Mouse (Mus musculus): ENCODE data around the gene Slc35d2. TPM values are rescaled to one million over a fixed set of nuclear protein-coding genes. Genes with fewer than 3 reads are reported as not detected.

Gene Slc35d2
- polyA plus RNA-seq, 1 experiment = 2.5 TPM

DNA sequence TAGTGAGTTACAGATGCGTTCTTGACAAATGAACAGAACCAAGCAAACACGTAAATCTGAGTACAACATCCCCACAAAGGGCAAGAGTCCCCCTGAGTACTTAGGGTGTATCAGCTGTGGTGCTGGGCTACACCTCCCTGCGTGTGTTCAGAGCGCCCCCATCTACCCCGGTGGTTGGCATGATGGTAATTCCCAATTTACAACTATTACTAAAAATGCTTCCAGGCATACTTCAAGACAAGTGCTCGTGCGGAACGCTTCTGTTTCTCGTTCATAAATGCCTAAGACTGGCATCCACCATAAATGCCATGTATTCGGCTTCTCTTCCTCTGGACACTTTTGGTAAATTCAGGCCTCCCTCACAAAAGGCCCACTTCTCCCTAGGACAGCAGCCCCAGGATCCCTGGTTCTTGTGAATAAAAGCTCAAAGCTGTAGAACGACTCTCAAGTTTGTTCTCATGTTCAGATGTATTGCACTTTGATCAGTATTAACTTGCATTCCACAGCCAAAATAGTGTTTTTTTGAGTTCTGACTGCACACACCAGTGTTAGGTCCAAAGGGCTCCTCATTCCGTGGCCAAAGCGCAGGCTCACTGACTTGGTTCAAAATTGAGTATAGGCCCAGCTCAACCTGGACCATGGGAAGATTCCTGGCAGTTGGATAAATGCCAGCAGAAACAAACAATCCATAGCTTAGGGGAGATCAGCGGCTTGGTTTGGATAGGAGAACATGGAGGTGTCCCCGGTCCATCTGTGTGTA lies 628 bp upstream of the Slc35d2 start:
- H3K4me3 ChIP-seq = peak overlapping the region; percentile 50
- no peak overlapping the region for H3ac ChIP-seq (ENCODE audit: control insufficient read depth, insufficient read length)

DNA sequence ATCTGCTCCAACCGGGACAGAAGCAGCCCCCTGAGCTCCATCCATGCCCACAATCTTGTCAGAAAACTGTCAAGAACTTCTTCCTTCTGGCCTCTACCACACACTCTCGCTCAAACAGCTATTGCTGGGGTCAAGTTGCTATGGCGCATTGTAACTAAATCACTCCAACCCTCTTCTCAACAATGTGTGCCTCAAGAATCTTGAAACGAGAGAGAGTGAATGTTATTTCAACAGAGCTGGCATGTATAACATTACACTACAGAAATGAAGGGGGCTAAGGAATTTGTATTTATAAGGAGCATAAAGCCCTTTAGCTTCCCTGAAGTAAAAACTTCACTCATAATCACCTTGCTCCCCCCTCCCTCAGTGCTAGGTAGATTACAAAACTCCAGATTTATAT lies 2.9 kb downstream of the Slc35d2 start:
- no peak for TF ChIP-seq MYOG (IDR thresholded peaks at IDR 0.05; ENCODE audit: control insufficient read depth in 1 of 3, insufficient read depth in 1 of 3, insufficient read length in 2 of 3, low read depth in 2 of 3)
- TF ChIP-seq USF1 (IDR thresholded peaks at IDR 0.05; ENCODE audit: low read depth) = no peak
- no peak for TF ChIP-seq SRF (IDR thresholded peaks at IDR 0.05; ENCODE audit: control insufficient read depth, insufficient read length, low read depth)
- no peak for TF ChIP-seq MYOD1 (IDR thresholded peaks at IDR 0.05; ENCODE audit: control insufficient read depth in 1 of 3, insufficient read length in 2 of 3, low read depth in 2 of 3)
- no peak for TF ChIP-seq CEBPB (IDR thresholded peaks at IDR 0.05; ENCODE audit: insufficient read depth, poor library complexity, severe bottlenecking)
- TF ChIP-seq TCF12 (IDR thresholded peaks at IDR 0.05; ENCODE audit: insufficient read depth, poor library complexity, severe bottlenecking) = no peak
- no peak for TF ChIP-seq E2F4 (IDR thresholded peaks at IDR 0.05; ENCODE audit: insufficient read depth)
- TF ChIP-seq TCF3 (IDR thresholded peaks at IDR 0.05; ENCODE audit: insufficient read length, low read depth) = no peak
- Histone ChIP-seq H3K79me2 (ENCODE audit: control insufficient read depth, insufficient read depth) (no peaks in the 10 kb centered on the region), H3K4me2 (ENCODE audit: low read depth) (no peak overlapping the region), H3K4me3 (no peak overlapping the region), H3ac (ENCODE audit: control insufficient read depth, insufficient read length) (no peak overlapping the region), H3K36me3 (ENCODE audit: control insufficient read depth, insufficient read depth) (no peaks in the 10 kb centered on the region), H3K27me3 (ENCODE audit: control insufficient read depth, insufficient read depth, insufficient read length) (no peaks in the 10 kb centered on the region)

More for the DNA sequence above, 628 bp upstream of the Slc35d2 start:
- TF ChIP-seq MYOG (IDR thresholded peaks at IDR 0.05; ENCODE audit: control insufficient read depth in 1 of 3, insufficient read depth in 1 of 3, insufficient read length in 2 of 3, low read depth in 2 of 3) = no peak
- TF ChIP-seq MAX (IDR thresholded peaks at IDR 0.05; ENCODE audit: low read depth) = no peak
- TF ChIP-seq TCF12 (IDR thresholded peaks at IDR 0.05; ENCODE audit: insufficient read depth, poor library complexity, severe bottlenecking) = no peak
- no peak for TF ChIP-seq POLR2A (IDR thresholded peaks at IDR 0.05; ENCODE audit: insufficient read length, low read depth)
- TF ChIP-seq POLR2AphosphoS2 (IDR thresholded peaks at IDR 0.05; ENCODE audit: insufficient read length, low read depth) = no peak
- no peak for TF ChIP-seq E2F4 (IDR thresholded peaks at IDR 0.05; ENCODE audit: insufficient read depth)
- TF ChIP-seq REST (IDR thresholded peaks at IDR 0.05; ENCODE audit: insufficient read depth, insufficient read length) = no peak
- TF ChIP-seq USF1 (IDR thresholded peaks at IDR 0.05; ENCODE audit: low read depth) = no peak
- peak overlapping the region; percentile 85 for H3K4me2 ChIP-seq (ENCODE audit: low read depth)
- no peaks in the 10 kb centered on the region for H3K27me3 ChIP-seq (ENCODE audit: control insufficient read depth, insufficient read depth, insufficient read length)
- no peaks in the 10 kb centered on the region for H3K79me2 ChIP-seq (ENCODE audit: control insufficient read depth, insufficient read depth)
- H3K36me3 ChIP-seq (ENCODE audit: control insufficient read depth, insufficient read depth) = no peaks in the 10 kb centered on the region

- H3K79me2 ChIP-seq (ENCODE audit: control insufficient read depth, insufficient read depth) = no peaks in the 10 kb centered on the region
- no peaks in the 10 kb centered on the region for H3K36me3 ChIP-seq (ENCODE audit: control insufficient read depth, insufficient read depth)
- H3K4me3 ChIP-seq = no peak overlapping the region
- TF ChIP-seq SRF (IDR thresholded peaks at IDR 0.05; ENCODE audit: control insufficient read depth, insufficient read length, low read depth) (no peak), REST (IDR thresholded peaks at IDR 0.05; ENCODE audit: insufficient read depth, insufficient read length) (no peak), POLR2AphosphoS2 (IDR thresholded peaks at IDR 0.05; ENCODE audit: insufficient read length, low read depth) (no peak), MYOD1 (IDR thresholded peaks at IDR 0.05; ENCODE audit: control insufficient read depth in 1 of 3, insufficient read length in 2 of 3, low read depth in 2 of 3) (no peak), TCF3 (IDR thresholded peaks at IDR 0.05; ENCODE audit: insufficient read length, low read depth) (no peak), MYOG (IDR thresholded peaks at IDR 0.05; ENCODE audit: control insufficient read depth in 1 of 3, insufficient read depth in 1 of 3, insufficient read length in 2 of 3, low read depth in 2 of 3) (no peak), USF1 (IDR thresholded peaks at IDR 0.05; ENCODE audit: low read depth) (no peak), E2F4 (IDR thresholded peaks at IDR 0.05; ENCODE audit: insufficient read depth) (no peak), MAX (IDR thresholded peaks at IDR 0.05; ENCODE audit: low read depth) (no peak), CEBPB (IDR thresholded peaks at IDR 0.05; ENCODE audit: insufficient read depth, poor library complexity, severe bottlenecking) (no peak), POLR2A (IDR thresholded peaks at IDR 0.05; ENCODE audit: insufficient read length, low read depth) (no peak), TCF12 (IDR thresholded peaks at IDR 0.05; ENCODE audit: insufficient read depth, poor library complexity, severe bottlenecking) (no peak)
- H3K27me3 ChIP-seq (ENCODE audit: control insufficient read depth, insufficient read depth, insufficient read length) = no peaks in the 10 kb centered on the region
- no peak overlapping the region for H3K4me2 ChIP-seq (ENCODE audit: low read depth)
- no peak overlapping the region for H3ac ChIP-seq (ENCODE audit: control insufficient read depth, insufficient read length)
These were observed 4.3 kb downstream of the Slc35d2 start for GRCm38 (mm10) chr13:64124886-64125285.

GRCm38 (mm10) chr13:64123491-64124188 lies 5.5 kb downstream of the Slc35d2 start:
- TF ChIP-seq E2F4 (IDR thresholded peaks at IDR 0.05; ENCODE audit: insufficient read depth) (no peak), MAX (IDR thresholded peaks at IDR 0.05; ENCODE audit: low read depth) (no peak), USF1 (IDR thresholded peaks at IDR 0.05; ENCODE audit: low read depth) (no peak), POLR2A (IDR thresholded peaks at IDR 0.05; ENCODE audit: insufficient read length, low read depth) (no peak), MYOG (IDR thresholded peaks at IDR 0.05; ENCODE audit: control insufficient read depth in 1 of 3, insufficient read depth in 1 of 3, insufficient read length in 2 of 3, low read depth in 2 of 3) (no peak), MYOD1 (IDR thresholded peaks at IDR 0.05; ENCODE audit: control insufficient read depth in 1 of 3, insufficient read length in 2 of 3, low read depth in 2 of 3) (no peak), TCF12 (IDR thresholded peaks at IDR 0.05; ENCODE audit: insufficient read depth, poor library complexity, severe bottlenecking) (no peak), POLR2AphosphoS2 (IDR thresholded peaks at IDR 0.05; ENCODE audit: insufficient read length, low read depth) (no peak), SRF (IDR thresholded peaks at IDR 0.05; ENCODE audit: control insufficient read depth, insufficient read length, low read depth) (no peak), TCF3 (IDR thresholded peaks at IDR 0.05; ENCODE audit: insufficient read length, low read depth) (no peak), REST (IDR thresholded peaks at IDR 0.05; ENCODE audit: insufficient read depth, insufficient read length) (no peak), CEBPB (IDR thresholded peaks at IDR 0.05; ENCODE audit: insufficient read depth, poor library complexity, severe bottlenecking) (no peak)
- Histone ChIP-seq H3K4me3 (no peak overlapping the region), H3K4me2 (ENCODE audit: low read depth) (no peak overlapping the region), H3K27me3 (ENCODE audit: control insufficient read depth, insufficient read depth, insufficient read length) (no peaks in the 10 kb centered on the region), H3ac (ENCODE audit: control insufficient read depth, insufficient read length) (no peak overlapping the region), H3K79me2 (ENCODE audit: control insufficient read depth, insufficient read depth) (no peaks in the 10 kb centered on the region), H3K36me3 (ENCODE audit: control insufficient read depth, insufficient read depth) (no peaks in the 10 kb centered on the region)

Data from myocyte (in vitro differentiated cells).